Mouse (Mus musculus) liver, embryonic 15.5 days (tissue): ENCODE data around the gene Psmd2. TPM values are rescaled to one million over a fixed set of nuclear protein-coding genes. Genes with fewer than 3 reads are reported as not detected.
A peak's percentile ranks its signal among the peaks of the same experiment; 100 is the strongest.
"Not testable (repeated sequence)": the region's sequence is repeated elsewhere in the genome, so short reads cannot be mapped to it uniquely, and the experiment has no call there.

ENCODE experiments used
- ATAC-seq: fragments of 200-750 bp; cut with Nextera tagmentation; 2 replicates; pipeline ENCODE4 v1.8.0; 2017; ENCODE audit warnings: moderate number of reproducible peaks, mild to moderate bottlenecking, moderate library complexity; ENCODE audit not compliant: insufficient read depth
- H3K27ac ChIP-seq: fragments of 300-500 bp; sonication (generic); replicated peaks from 2 replicates; pipeline ENCODE4 v1.5.1; 2015; ENCODE audit warnings: mild to moderate bottlenecking, inconsistent platforms
- H3K27me3 ChIP-seq: fragments of 300-500 bp; sonication (generic); 2 replicates; pipeline ENCODE4 v1.6.1; 2015; ENCODE audit warnings: mild to moderate bottlenecking, inconsistent platforms
- H3K36me3 ChIP-seq: fragments of 300-500 bp; sonication (generic); replicated peaks from 2 replicates; pipeline ENCODE4 v1.6.1; 2015; ENCODE audit warnings: moderate library complexity, mild to moderate bottlenecking, inconsistent platforms
- H3K4me1 ChIP-seq: fragments of 300-500 bp; sonication (generic); replicated peaks from 2 replicates; pipeline ENCODE4 v1.6.1; 2015; ENCODE audit warnings: inconsistent platforms
- H3K4me2 ChIP-seq: fragments of 300-500 bp; sonication (generic); 2 replicates; pipeline ENCODE4 v1.6.1; 2015; ENCODE audit warnings: moderate library complexity, mild to moderate bottlenecking, inconsistent platforms
- H3K4me3 ChIP-seq: fragments of 300-500 bp; sonication (generic); replicated peaks from 2 replicates; pipeline ENCODE4 v1.5.1; 2015; ENCODE audit warnings: mild to moderate bottlenecking, inconsistent platforms
- H3K9ac ChIP-seq: fragments of 300-500 bp; sonication (generic); 2 replicates; pipeline ENCODE4 v1.6.1; 2015; ENCODE audit warnings: moderate library complexity, mild to moderate bottlenecking, inconsistent platforms
- H3K9me3 ChIP-seq: fragments of 300-500 bp; sonication (generic); replicated peaks from 2 replicates; pipeline ENCODE4 v1.6.1; 2016; ENCODE audit warnings: inconsistent platforms
- WGBS: fragments of 180-500 bp; shearing (Covaris S2); methylation state at CpG from one replicate; pipeline ENCODE4 v1.1.7; 2015; ENCODE audit warnings: mixed read lengths; ENCODE audit not compliant: insufficient replicate concordance; 5-methylcytosine and 5-hydroxymethylcytosine counted together
- polyA plus RNA-seq: library from polyadenylated mRNA; unstranded; fragments of >200 nt; fragmentation: Nextera tagmentation; extraction: Ambion mirVana; gene quantifications from 2 replicates; pipeline ENCODE4 v1.2.1, GENCODE M21; 2015

The Psmd2 gene
- polyA plus RNA-seq, 1 experiment from 2014 or later: 164 TPM

- not testable (repeated sequence) for H3K4me2 ChIP-seq, H3K27me3 ChIP-seq, ATAC-seq, H3K9ac ChIP-seq, H3K4me3 ChIP-seq, H3K4me1 ChIP-seq, H3K27ac ChIP-seq, H3K9me3 ChIP-seq
- 87% methylated on average over 5 of the region's 6 CpGs for WGBS
- peaks cover 10% of the 10 kb centered on the region for H3K36me3 ChIP-seq
These were observed 16.6 kb downstream of the Psmd2 start, which contains the start of gene Eif4g1 for GRCm38 (mm10) chr16:20668013-20668412. Gene Eif4g1 (plus strand): TSS chr16:20668313.

- no peak for ATAC-seq
- 80% methylated on average over 3 of the region's 3 CpGs for WGBS
- peaks cover 8% of the 10 kb centered on the region for H3K36me3 ChIP-seq
- H3K4me1 ChIP-seq: peaks cover 30% of the 10 kb centered on the region
- no peak overlapping the region for H3K4me3 ChIP-seq
- no peak overlapping the region for H3K9ac ChIP-seq
- no peak overlapping the region for H3K27ac ChIP-seq
- H3K4me2 ChIP-seq: no peak overlapping the region
- no peaks in the 10 kb centered on the region for H3K9me3 ChIP-seq
- H3K27me3 ChIP-seq: no peaks in the 10 kb centered on the region
These were observed 18.8 kb downstream of the Psmd2 start for GRCm38 (mm10) chr16:20670291-20670690.

GRCm38 (mm10) chr16:20671886-20672285, 20.4 kb downstream of the Psmd2 start:
- no peak overlapping the region; the same call in 1 of the 2 replicates for H3K9ac ChIP-seq

GRCm38 (mm10) chr16:20672500-20672902, 21.0 kb downstream of the Psmd2 start:
- Histone ChIP-seq H3K4me2 (peak overlapping the region; percentile 88), H3K4me1 (peaks cover 46% of the 10 kb centered on the region), H3K4me3 (peak overlapping the region; percentile 94), H3K27ac (peak overlapping the region; percentile 92), H3K36me3 (peaks cover 30% of the 10 kb centered on the region), H3K27me3 (no peaks in the 10 kb centered on the region), H3K9me3 (no peaks in the 10 kb centered on the region), H3K9ac (peak overlapping the region; percentile 94)
- peak; percentile 81 for ATAC-seq
- WGBS: under 1% methylated on average over 36 of the region's 38 CpGs

More at GRCm38 (mm10) chr16:20671886-20672285, 20.4 kb downstream of the Psmd2 start:
- ATAC-seq: no peak
- Histone ChIP-seq H3K4me2 (peak overlapping the region; percentile 88), H3K9me3 (no peaks in the 10 kb centered on the region), H3K27ac (peak overlapping the region; percentile 65), H3K27me3 (no peaks in the 10 kb centered on the region), H3K36me3 (peaks cover 24% of the 10 kb centered on the region), H3K4me1 (peaks cover 40% of the 10 kb centered on the region), H3K4me3 (peak overlapping the region; percentile 94)
- WGBS: 13% methylated on average over 6 of the region's 6 CpGs

DNA sequence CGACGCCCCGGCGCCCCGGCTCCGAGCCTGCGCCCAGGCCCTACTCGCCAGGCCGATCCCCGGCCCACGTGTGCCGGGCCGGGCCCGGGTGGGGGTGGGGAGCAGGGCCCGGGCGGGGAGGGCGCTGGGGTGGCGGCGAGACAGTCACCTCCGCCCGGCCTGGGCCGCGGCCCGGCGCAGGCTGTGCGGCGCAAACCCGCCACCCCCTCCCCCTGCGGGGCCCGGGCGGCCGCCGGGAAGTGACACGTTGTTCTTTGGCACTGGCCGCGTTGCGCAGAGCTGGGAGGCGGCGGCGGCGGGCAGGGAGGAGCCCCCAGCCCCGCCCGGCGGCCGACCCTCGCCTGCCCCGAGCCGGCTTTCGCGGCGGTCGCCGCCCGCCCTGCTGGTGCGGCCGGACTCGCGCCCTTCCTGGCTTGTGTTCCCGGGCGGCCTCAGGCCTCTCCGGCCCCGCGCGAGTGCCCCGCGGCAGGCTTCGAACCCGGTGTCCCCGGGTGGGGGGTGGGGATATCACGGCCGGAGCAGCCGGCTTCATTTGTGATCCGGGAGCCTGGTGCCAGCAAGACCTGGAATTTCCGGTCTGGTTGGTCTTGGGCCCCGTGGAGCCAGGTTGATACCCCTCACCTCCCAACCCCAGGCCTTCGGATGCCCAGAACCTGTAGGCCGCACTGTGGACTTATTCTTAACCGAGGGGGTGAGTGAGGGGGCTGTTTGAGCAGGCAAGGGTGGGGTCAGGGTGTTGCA, 21.7 kb downstream of the Psmd2 start:
- peak; percentile 66 for ATAC-seq
- WGBS: under 1% methylated on average over 61 of the region's 78 CpGs
- Histone ChIP-seq H3K9me3 (no peaks in the 10 kb centered on the region), H3K4me2 (peak overlapping the region; percentile 88), H3K27me3 (no peaks in the 10 kb centered on the region), H3K9ac (peak overlapping the region; percentile 94), H3K27ac (peak overlapping the region; percentile 92), H3K36me3 (peaks cover 36% of the 10 kb centered on the region), H3K4me1 (peaks cover 53% of the 10 kb centered on the region), H3K4me3 (peak overlapping the region; percentile 94)

- Histone ChIP-seq H3K4me1 (peaks cover 59% of the 10 kb centered on the region), H3K27ac (peak overlapping the region; percentile 92), H3K36me3 (peaks cover 43% of the 10 kb centered on the region), H3K4me2 (peak overlapping the region; percentile 88), H3K27me3 (no peaks in the 10 kb centered on the region), H3K4me3 (peak overlapping the region; percentile 94), H3K9ac (peak overlapping the region; percentile 94), H3K9me3 (no peaks in the 10 kb centered on the region)
- peak; percentile 72 for ATAC-seq
- WGBS: 2% methylated on average over 14 of the region's 14 CpGs
These were observed 22.4 kb downstream of the Psmd2 start for GRCm38 (mm10) chr16:20673706-20674303.

DNA sequence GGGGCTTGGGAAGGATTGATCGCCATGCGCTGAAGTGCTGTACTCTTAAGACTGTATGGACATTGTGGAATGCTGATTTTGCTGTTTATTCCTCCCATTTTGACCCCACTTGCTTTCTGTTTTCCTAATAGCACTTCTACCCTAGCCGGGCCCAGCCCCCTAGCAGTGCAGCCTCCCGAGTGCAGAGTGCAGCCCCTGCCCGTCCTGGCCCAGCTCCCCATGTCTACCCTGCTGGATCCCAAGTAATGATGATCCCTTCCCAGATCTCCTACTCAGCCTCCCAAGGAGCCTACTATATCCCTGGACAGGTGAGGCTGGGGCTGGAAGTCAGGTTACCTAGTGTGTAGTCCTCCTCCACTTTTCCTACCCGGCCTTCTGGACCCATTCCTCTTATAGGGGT, 23.8 kb downstream of the Psmd2 start:
- WGBS: 79% methylated on average over 6 of the region's 6 CpGs
- H3K27ac ChIP-seq: peak overlapping the region; percentile 92
- peaks cover 57% of the 10 kb centered on the region for H3K36me3 ChIP-seq
- 0 out of 2 replicates have a peak overlapping the region, but pooled peaks have one; percentile 6 for H3K9ac ChIP-seq
- H3K4me2 ChIP-seq: peak overlapping the region; percentile 88
- H3K4me1 ChIP-seq: peaks cover 60% of the 10 kb centered on the region
- no peaks in the 10 kb centered on the region for H3K27me3 ChIP-seq
- ATAC-seq: no peak
- H3K4me3 ChIP-seq: peak overlapping the region; percentile 94; the same call in 1 of the 2 replicates
- no peaks in the 10 kb centered on the region for H3K9me3 ChIP-seq

- no peaks in the 10 kb centered on the region for H3K9me3 ChIP-seq
- H3K36me3 ChIP-seq: peaks cover 72% of the 10 kb centered on the region
- no peak overlapping the region for H3K4me3 ChIP-seq
- H3K9ac ChIP-seq: no peak overlapping the region
- no peak overlapping the region for H3K4me2 ChIP-seq
- WGBS: 81% methylated on average over 4 of the region's 4 CpGs
- H3K27ac ChIP-seq: no peak overlapping the region
- H3K27me3 ChIP-seq: no peaks in the 10 kb centered on the region
- no peak for ATAC-seq
- H3K4me1 ChIP-seq: peaks cover 59% of the 10 kb centered on the region
These were observed 25.2 kb downstream of the Psmd2 start for GRCm38 (mm10) chr16:20676702-20677101.

- Histone ChIP-seq H3K9ac (peak overlapping the region; percentile 23; the same call in 1 of the 2 replicates), H3K4me2 (peak overlapping the region; percentile 38), H3K4me3 (no peak overlapping the region), H3K36me3 (peaks cover 79% of the 10 kb centered on the region), H3K9me3 (no peaks in the 10 kb centered on the region), H3K27ac (peak overlapping the region; percentile 72), H3K4me1 (peaks cover 52% of the 10 kb centered on the region), H3K27me3 (no peaks in the 10 kb centered on the region)
- WGBS: 77% methylated on average over 5 of the region's 5 CpGs
- no peak for ATAC-seq
These were observed 25.9 kb downstream of the Psmd2 start for GRCm38 (mm10) chr16:20677380-20677779.

GRCm38 (mm10) chr16:20677974-20678675, 26.7 kb downstream of the Psmd2 start:
- Histone ChIP-seq H3K9me3 (no peaks in the 10 kb centered on the region), H3K36me3 (peaks cover 86% of the 10 kb centered on the region), H3K4me1 (peaks cover 52% of the 10 kb centered on the region), H3K27ac (peak overlapping the region; percentile 72), H3K27me3 (no peaks in the 10 kb centered on the region), H3K9ac (peak overlapping the region; percentile 23; the same call in 1 of the 2 replicates), H3K4me3 (0 out of 2 replicates have a peak overlapping the region, but pooled peaks have one; percentile 1), H3K4me2 (peak overlapping the region; percentile 38)
- 65% methylated on average over 10 of the region's 10 CpGs for WGBS
- peak; percentile 60 for ATAC-seq

DNA sequence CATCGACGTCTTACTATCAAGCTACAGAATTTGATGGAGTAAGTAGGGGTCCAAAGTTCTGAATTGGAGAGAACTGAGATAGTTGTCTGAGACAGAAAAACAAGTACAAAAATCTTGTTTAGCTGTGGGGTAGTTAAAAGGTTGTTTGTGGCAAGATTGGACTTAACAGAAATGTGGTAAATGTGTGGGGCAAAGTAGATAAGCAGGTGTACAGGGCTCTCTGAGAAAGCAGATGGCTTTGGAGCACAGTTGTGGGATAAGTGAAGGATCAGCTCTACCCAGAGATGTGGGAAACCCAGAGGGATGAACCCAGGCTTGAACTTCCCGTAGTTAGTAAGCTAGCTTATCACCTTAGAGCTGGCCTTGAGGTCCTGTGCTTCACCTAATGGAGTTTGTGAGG, 39.3 kb downstream of the Psmd2 start:
- H3K27me3 ChIP-seq: peaks cover 26% of the 10 kb centered on the region
- ATAC-seq: no peak
- H3K36me3 ChIP-seq: peaks cover 70% of the 10 kb centered on the region
- H3K4me3 ChIP-seq: no peak overlapping the region
- peaks cover 50% of the 10 kb centered on the region for H3K4me1 ChIP-seq
- WGBS: 55% methylated on average over 3 of the region's 3 CpGs
- no peak overlapping the region for H3K9ac ChIP-seq
- no peaks in the 10 kb centered on the region for H3K9me3 ChIP-seq
- no peak overlapping the region for H3K27ac ChIP-seq
- no peak overlapping the region for H3K4me2 ChIP-seq
